13 mouse cellular contexts compared by ENCODE assay signal in genomic region chr15:78873803-78874435, GRCm38 (mm10). TPM values are rescaled to one million over a fixed set of nuclear protein-coding genes. Genes with fewer than 3 reads are reported as not detected.
DNase-seq lines count a peak whose midpoint lies in the region; ATAC-seq lines count a peak whose summit lies in the region.
"Had no signal": no experiment of that assay in that cellular context is flagged by ENCODE, and none has a peak within 500 bp of the region (broad histone marks: within the 10 kb centered on the region; RNA-seq: fewer than 3 reads in every experiment).

No protein-coding gene starts in this region.

- peaks cover 14% of the 10 kb centered on the region for H3K4me1 ChIP-seq in hindbrain, embryonic 16.5 days (ENCODE audit: control insufficient read depth, insufficient read depth, low read depth, low read length)
- H3K4me1 ChIP-seq in hindbrain, embryonic 12.5 days, result peaks cover 22% of the 10 kb centered on the region
- peaks cover 26% of the 10 kb centered on the region for H3K4me1 ChIP-seq in midbrain, embryonic 13.5 days (replicated peaks)
- H3K4me1 ChIP-seq in midbrain, embryonic 16.5 days (ENCODE audit: control insufficient read depth, insufficient read depth, low read length), result peaks cover 17% of the 10 kb centered on the region
- H3K4me1 ChIP-seq in forebrain, embryonic 10.5 days, result peaks cover 52% of the 10 kb centered on the region
- peaks cover 30% of the 10 kb centered on the region for H3K4me1 ChIP-seq in limb, embryonic 10.5 days

- DNase-seq in forebrain, embryonic 10.5 days (ENCODE audit: extremely low spot score, low spot score), result no peak
- no peak for DNase-seq in limb, embryonic 10.5 days (ENCODE audit: low spot score)
- no peak for DNase-seq in natural killer cell, adult 2 months (ENCODE audit: low spot score in 2 of 2)
- no peak for DNase-seq in right cerebral cortex, postnatal 36 days (ENCODE audit: low spot score in 2 of 2)
- DNase-seq: gastrocnemius, postnatal 25 days; kidney, postnatal 25 days; thymus, adult 2 months had no signal

- no peaks in the 10 kb centered on the region for H3K27me3 ChIP-seq in hindbrain, embryonic 16.5 days (replicated peaks; ENCODE audit: control insufficient read depth, insufficient read depth, low read length)
- no peaks in the 10 kb centered on the region for H3K27me3 ChIP-seq in hindbrain, embryonic 12.5 days
- H3K27me3 ChIP-seq in midbrain, embryonic 13.5 days, result no peaks in the 10 kb centered on the region
- H3K27me3 ChIP-seq in midbrain, embryonic 16.5 days (ENCODE audit: control insufficient read depth, insufficient read depth, low read depth, low read length), result no peaks in the 10 kb centered on the region
- no peaks in the 10 kb centered on the region for H3K27me3 ChIP-seq in forebrain, embryonic 10.5 days (ENCODE audit: poor library complexity, severe bottlenecking)
- no peaks in the 10 kb centered on the region for H3K27me3 ChIP-seq in limb, embryonic 10.5 days (ENCODE audit: low read depth, poor library complexity, severe bottlenecking)
- H3K27me3 ChIP-seq: neural tube, embryonic 12.5 days had no signal

- peak overlapping the region; percentile 39 for H3K27ac ChIP-seq in hindbrain, embryonic 16.5 days (ENCODE audit: low read depth, low read length)
- no peak overlapping the region for H3K27ac ChIP-seq in hindbrain, embryonic 12.5 days
- no peak overlapping the region for H3K27ac ChIP-seq in midbrain, embryonic 13.5 days
- no peak overlapping the region for H3K27ac ChIP-seq in midbrain, embryonic 16.5 days (ENCODE audit: low read length)
- H3K27ac ChIP-seq in forebrain, embryonic 10.5 days, result peak overlapping the region; percentile 66
- 0 out of 2 replicates have a peak overlapping the region, but pooled peaks have one; percentile 30 for H3K27ac ChIP-seq in limb, embryonic 10.5 days
- H3K27ac ChIP-seq: neural tube, embryonic 12.5 days had no signal

- no peak for ATAC-seq in hindbrain, embryonic 16.5 days
- no peak for ATAC-seq in hindbrain, embryonic 12.5 days (ENCODE audit: low FRiP score)
- no peak for ATAC-seq in midbrain, embryonic 13.5 days
- no peak for ATAC-seq in midbrain, embryonic 16.5 days

- WGBS in hindbrain, embryonic 16.5 days, result 42% methylated on average over 13 of the region's 13 CpGs
- 52% methylated on average over 13 of the region's 13 CpGs for WGBS in hindbrain, embryonic 12.5 days
- WGBS in midbrain, embryonic 13.5 days, result 51% methylated on average over 13 of the region's 13 CpGs
- WGBS in midbrain, embryonic 16.5 days, result 51% methylated on average over 13 of the region's 13 CpGs
- WGBS in forebrain, embryonic 10.5 days, result 64% methylated on average over 13 of the region's 13 CpGs
- 59% methylated on average over 13 of the region's 13 CpGs for WGBS in limb, embryonic 10.5 days

- H3K4me2 ChIP-seq in hindbrain, embryonic 16.5 days (ENCODE audit: low read length), result 0 out of 2 replicates have a peak overlapping the region, but pooled peaks have one; percentile 21
- no peak overlapping the region for H3K4me2 ChIP-seq in hindbrain, embryonic 12.5 days (replicated peaks)
- H3K4me2 ChIP-seq in midbrain, embryonic 13.5 days (replicated peaks), result no peak overlapping the region
- no peak overlapping the region for H3K4me2 ChIP-seq in midbrain, embryonic 16.5 days (ENCODE audit: low read length)
- H3K4me2 ChIP-seq: neural tube, embryonic 12.5 days had no signal

- H3K9ac ChIP-seq in hindbrain, embryonic 16.5 days (ENCODE audit: low read depth, low read length), result peak overlapping the region; percentile 45
- H3K9ac ChIP-seq in hindbrain, embryonic 12.5 days, result no peak overlapping the region
- H3K9ac ChIP-seq in midbrain, embryonic 13.5 days (replicated peaks), result 0 out of 2 replicates have a peak overlapping the region, but pooled peaks have one; percentile 1
- H3K9ac ChIP-seq in midbrain, embryonic 16.5 days (ENCODE audit: low read depth, low read length), result no peak overlapping the region
- H3K9ac ChIP-seq: neural tube, embryonic 12.5 days had no signal

- H3K36me3 ChIP-seq in hindbrain, embryonic 16.5 days (ENCODE audit: control insufficient read depth, insufficient read depth, low read length), result no peaks in the 10 kb centered on the region
- H3K36me3 ChIP-seq in hindbrain, embryonic 12.5 days, result no peaks in the 10 kb centered on the region
- H3K36me3 ChIP-seq in midbrain, embryonic 13.5 days, result no peaks in the 10 kb centered on the region
- H3K36me3 ChIP-seq in midbrain, embryonic 16.5 days (ENCODE audit: control insufficient read depth, insufficient read depth, low read length), result no peaks in the 10 kb centered on the region
- H3K36me3 ChIP-seq in forebrain, embryonic 10.5 days (replicated peaks), result no peaks in the 10 kb centered on the region
- 0 out of 2 replicates have a peak, but pooled peaks cover under 1% of the 10 kb centered on the region for H3K36me3 ChIP-seq in limb, embryonic 10.5 days
- H3K36me3 ChIP-seq: neural tube, embryonic 12.5 days had no signal

- no peak overlapping the region for H3K4me3 ChIP-seq in hindbrain, embryonic 16.5 days (ENCODE audit: low read length)
- H3K4me3 ChIP-seq in hindbrain, embryonic 12.5 days, result no peak overlapping the region
- no peak overlapping the region for H3K4me3 ChIP-seq in midbrain, embryonic 13.5 days (replicated peaks)
- H3K4me3 ChIP-seq in midbrain, embryonic 16.5 days (ENCODE audit: low read depth, low read length), result no peak overlapping the region
- H3K4me3 ChIP-seq in forebrain, embryonic 10.5 days, result no peak overlapping the region
- H3K4me3 ChIP-seq in limb, embryonic 10.5 days, result no peak overlapping the region
- H3K4me3 ChIP-seq: erythroblast, embryonic 14.5 days; neural tube, embryonic 12.5 days had no signal

- no peaks in the 10 kb centered on the region for H3K9me3 ChIP-seq in hindbrain, embryonic 16.5 days (ENCODE audit: control insufficient read depth, low read length)
- H3K9me3 ChIP-seq in hindbrain, embryonic 12.5 days (replicated peaks), result no peaks in the 10 kb centered on the region
- no peaks in the 10 kb centered on the region for H3K9me3 ChIP-seq in midbrain, embryonic 13.5 days
- H3K9me3 ChIP-seq in midbrain, embryonic 16.5 days (replicated peaks; ENCODE audit: control insufficient read depth, low read length, poor library complexity, severe bottlenecking), result no peaks in the 10 kb centered on the region
- no peaks in the 10 kb centered on the region for H3K9me3 ChIP-seq in forebrain, embryonic 10.5 days
- H3K9me3 ChIP-seq in limb, embryonic 10.5 days (replicated peaks), result no peaks in the 10 kb centered on the region
- H3K9me3 ChIP-seq: neural tube, embryonic 12.5 days had no signal

RNA-seq across cellular contexts. Expression of gene Gga1, which starts 3.1 kb away (rescaled TPM):
- 46.1 and 51.8 TPM in 2 replicates for polyA plus RNA-seq in hindbrain, embryonic 16.5 days (2015; fragmentation: Nextera tagmentation; extraction: Ambion mirVana)
- polyA plus RNA-seq in hindbrain, embryonic 12.5 days (2016; fragmentation: Nextera tagmentation; extraction: Ambion mirVana), result 54.3 and 58.7 TPM in 2 replicates
- 47.8 and 49.2 TPM in 2 replicates for polyA plus RNA-seq in midbrain, embryonic 13.5 days (2015; fragmentation: Nextera tagmentation; extraction: Ambion mirVana)
- 46.0 and 46.5 TPM in 2 replicates for polyA plus RNA-seq in midbrain, embryonic 16.5 days (2015; fragmentation: Nextera tagmentation; extraction: Ambion mirVana)
- 46.8 and 52.6 TPM in 2 replicates for polyA plus RNA-seq in forebrain, embryonic 10.5 days (2016; fragmentation: Nextera tagmentation; extraction: Ambion mirVana)
- 49.9 and 56.5 TPM in 2 replicates for polyA plus RNA-seq in limb, embryonic 10.5 days (2016; fragmentation: Nextera tagmentation; extraction: Ambion mirVana)

RNA-seq across cellular contexts. Expression of gene Lgals2, which starts 18.6 kb away (rescaled TPM):
- not detected in 2 replicates for polyA plus RNA-seq in hindbrain, embryonic 16.5 days (2015; fragmentation: Nextera tagmentation; extraction: Ambion mirVana)
- not detected in 2 replicates for polyA plus RNA-seq in hindbrain, embryonic 12.5 days (2016; fragmentation: Nextera tagmentation; extraction: Ambion mirVana)
- polyA plus RNA-seq in midbrain, embryonic 13.5 days (2015; fragmentation: Nextera tagmentation; extraction: Ambion mirVana), result 1.1 TPM in 1 of 2 replicates, not detected in the other
- not detected in 2 replicates for polyA plus RNA-seq in midbrain, embryonic 16.5 days (2015; fragmentation: Nextera tagmentation; extraction: Ambion mirVana)
- polyA plus RNA-seq in forebrain, embryonic 10.5 days (2016; fragmentation: Nextera tagmentation; extraction: Ambion mirVana), result not detected in 2 replicates
- not detected in 2 replicates for polyA plus RNA-seq in limb, embryonic 10.5 days (2016; fragmentation: Nextera tagmentation; extraction: Ambion mirVana)
- polyA plus RNA-seq: erythroblast, embryonic 14.5 days; neural tube, embryonic 12.5 days had no signal

RNA-seq across cellular contexts. Expression of gene Gm49510, which starts 25.5 kb away (rescaled TPM):
- 0.11 TPM in 1 of 2 replicates, not detected in the other for polyA plus RNA-seq in hindbrain, embryonic 16.5 days (2015; fragmentation: Nextera tagmentation; extraction: Ambion mirVana)
- polyA plus RNA-seq in hindbrain, embryonic 12.5 days (2016; fragmentation: Nextera tagmentation; extraction: Ambion mirVana), result 0.22 and 0.61 TPM in 2 replicates
- polyA plus RNA-seq in midbrain, embryonic 13.5 days (2015; fragmentation: Nextera tagmentation; extraction: Ambion mirVana), result 0.12 TPM in 1 of 2 replicates, not detected in the other
- not detected in 2 replicates for polyA plus RNA-seq in midbrain, embryonic 16.5 days (2015; fragmentation: Nextera tagmentation; extraction: Ambion mirVana)
- 0.23 and 0.35 TPM in 2 replicates for polyA plus RNA-seq in forebrain, embryonic 10.5 days (2016; fragmentation: Nextera tagmentation; extraction: Ambion mirVana)
- polyA plus RNA-seq in limb, embryonic 10.5 days (2016; fragmentation: Nextera tagmentation; extraction: Ambion mirVana), result 0.13 and 0.51 TPM in 2 replicates

RNA-seq across cellular contexts. Expression of gene Sh3bp1, which starts 25.6 kb away (rescaled TPM):
- polyA plus RNA-seq in hindbrain, embryonic 16.5 days (2015; fragmentation: Nextera tagmentation; extraction: Ambion mirVana), result 4.5 and 6.7 TPM in 2 replicates
- 15.5 and 17.4 TPM in 2 replicates for polyA plus RNA-seq in hindbrain, embryonic 12.5 days (2016; fragmentation: Nextera tagmentation; extraction: Ambion mirVana)
- 2.5 and 4.9 TPM in 2 replicates for polyA plus RNA-seq in midbrain, embryonic 13.5 days (2015; fragmentation: Nextera tagmentation; extraction: Ambion mirVana)
- polyA plus RNA-seq in midbrain, embryonic 16.5 days (2015; fragmentation: Nextera tagmentation; extraction: Ambion mirVana), result 2.2 and 2.7 TPM in 2 replicates
- 21.0 and 21.5 TPM in 2 replicates for polyA plus RNA-seq in forebrain, embryonic 10.5 days (2016; fragmentation: Nextera tagmentation; extraction: Ambion mirVana)
- polyA plus RNA-seq in limb, embryonic 10.5 days (2016; fragmentation: Nextera tagmentation; extraction: Ambion mirVana), result 51.1 and 51.2 TPM in 2 replicates

RNA-seq across cellular contexts. Expression of gene Cdc42ep1, which starts 31.5 kb away (rescaled TPM):
- 15.9 and 17.5 TPM in 2 replicates for polyA plus RNA-seq in hindbrain, embryonic 16.5 days (2015; fragmentation: Nextera tagmentation; extraction: Ambion mirVana)
- 15.1 and 15.6 TPM in 2 replicates for polyA plus RNA-seq in hindbrain, embryonic 12.5 days (2016; fragmentation: Nextera tagmentation; extraction: Ambion mirVana)
- 7.0 and 8.5 TPM in 2 replicates for polyA plus RNA-seq in midbrain, embryonic 13.5 days (2015; fragmentation: Nextera tagmentation; extraction: Ambion mirVana)
- polyA plus RNA-seq in midbrain, embryonic 16.5 days (2015; fragmentation: Nextera tagmentation; extraction: Ambion mirVana), result 11.4 and 13.6 TPM in 2 replicates
- polyA plus RNA-seq in forebrain, embryonic 10.5 days (2016; fragmentation: Nextera tagmentation; extraction: Ambion mirVana), result 12.6 and 12.7 TPM in 2 replicates
- polyA plus RNA-seq in limb, embryonic 10.5 days (2016; fragmentation: Nextera tagmentation; extraction: Ambion mirVana), result 18.8 and 22.0 TPM in 2 replicates

Comparison
In these comparisons a context has a peak if more than half of its experiments do, and no peak if none do; other contexts are left out.
1. H3K27ac ChIP-seq: peak in hindbrain, embryonic 16.5 days (single experiment), forebrain, embryonic 10.5 days (single experiment) and limb, embryonic 10.5 days (single experiment); none in hindbrain, embryonic 12.5 days (single experiment), midbrain, embryonic 13.5 days (single experiment) and midbrain, embryonic 16.5 days (single experiment).
2. H3K9ac ChIP-seq: peak in hindbrain, embryonic 16.5 days (single experiment) and midbrain, embryonic 13.5 days (single experiment); none in hindbrain, embryonic 12.5 days (single experiment) and midbrain, embryonic 16.5 days (single experiment).